Mouse (Mus musculus): ENCODE data around the gene Cela3a. TPM values are rescaled to one million over a fixed set of nuclear protein-coding genes. Genes with fewer than 3 reads are reported as not detected.
A peak's percentile ranks its signal among the peaks of the same experiment; 100 is the strongest.

Cela3a gene
- polyA plus RNA-seq, 1 experiment from 2014 or later: not detected

DNA sequence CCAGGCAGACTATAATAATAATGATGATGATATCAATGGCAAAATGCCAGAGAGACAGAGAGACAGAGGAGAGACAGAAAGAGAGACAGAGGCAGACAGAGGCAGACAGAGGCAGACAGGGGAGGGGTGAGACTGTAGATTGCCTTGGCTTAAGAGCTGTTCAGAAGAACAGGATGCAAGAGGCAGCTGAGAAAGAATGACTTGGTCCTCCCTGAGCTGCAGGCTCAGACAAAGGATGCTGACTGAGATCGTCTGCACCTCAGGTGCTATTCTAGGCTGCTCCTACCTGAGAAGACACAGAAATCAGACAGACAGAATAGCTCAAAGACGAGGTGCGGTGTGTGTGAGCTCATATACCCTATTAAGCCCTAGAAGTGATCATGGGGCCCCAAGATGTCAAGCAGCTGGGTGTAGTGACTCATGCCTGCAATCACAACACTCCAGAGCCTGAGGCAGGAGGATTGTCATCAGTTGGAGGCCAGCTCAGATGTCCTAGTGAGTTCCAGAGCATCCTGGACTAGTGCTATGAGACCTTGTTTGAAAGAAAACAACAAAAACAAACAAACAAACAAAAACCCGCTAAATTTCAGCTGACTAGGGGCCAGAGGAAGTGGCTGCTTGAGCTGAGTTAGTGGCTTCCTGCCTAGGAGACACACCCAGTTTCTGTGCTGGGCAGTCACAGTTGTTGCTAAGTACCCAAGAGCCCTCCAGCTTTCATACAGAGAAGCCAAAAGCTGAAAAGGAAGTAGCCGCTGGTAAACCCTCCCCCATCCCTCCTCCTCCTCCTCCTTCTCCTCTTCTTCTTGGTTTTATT, 42.1 kb downstream of the Cela3a start:
- ATAC-seq: no peak
- no peak overlapping the region for H3K4me3 ChIP-seq (ENCODE audit: low read length)
- no peak overlapping the region for H3K27ac ChIP-seq (ENCODE audit: low read depth, low read length)
- whole genome bisulfite sequencing: 48% methylated on average over 5 of the region's 5 CpGs
- peaks cover 7% of the 10 kb centered on the region; the same call in 1 of the 2 replicates for H3K4me1 ChIP-seq (ENCODE audit: control insufficient read depth, insufficient read depth, low read depth, low read length)
- H3K27me3 ChIP-seq (replicated peaks; ENCODE audit: control insufficient read depth, insufficient read depth, low read length): no peaks in the 10 kb centered on the region
- H3K36me3 ChIP-seq (ENCODE audit: control insufficient read depth, insufficient read depth, low read length): no peaks in the 10 kb centered on the region
- no peaks in the 10 kb centered on the region for H3K9me3 ChIP-seq (ENCODE audit: control insufficient read depth, low read length)
- H3K9ac ChIP-seq (ENCODE audit: low read depth, low read length): no peak overlapping the region
- H3K4me2 ChIP-seq (ENCODE audit: low read length): no peak overlapping the region

DNA sequence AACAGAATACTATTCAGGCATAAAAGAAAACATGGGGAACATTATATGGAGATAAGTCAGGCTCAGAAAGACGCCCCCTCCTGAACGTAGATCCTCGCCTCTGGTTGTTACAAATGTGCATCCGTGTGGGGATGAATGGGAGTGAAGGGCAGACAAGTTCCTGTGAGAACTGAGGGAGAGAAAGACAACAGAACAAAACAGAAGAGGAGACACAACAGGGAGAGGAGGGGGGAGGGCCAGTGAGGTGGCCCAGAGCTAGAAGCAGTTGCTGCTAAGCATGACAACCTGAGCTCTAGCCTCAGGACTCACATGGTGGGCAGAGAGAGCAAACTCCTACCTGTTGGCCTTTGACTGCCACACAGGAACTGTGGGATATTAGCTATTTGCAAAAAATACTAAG, 43.5 kb downstream of the Cela3a start:
- no peak for ATAC-seq
- WGBS: 81% methylated on average over 4 of the region's 4 CpGs

DNA sequence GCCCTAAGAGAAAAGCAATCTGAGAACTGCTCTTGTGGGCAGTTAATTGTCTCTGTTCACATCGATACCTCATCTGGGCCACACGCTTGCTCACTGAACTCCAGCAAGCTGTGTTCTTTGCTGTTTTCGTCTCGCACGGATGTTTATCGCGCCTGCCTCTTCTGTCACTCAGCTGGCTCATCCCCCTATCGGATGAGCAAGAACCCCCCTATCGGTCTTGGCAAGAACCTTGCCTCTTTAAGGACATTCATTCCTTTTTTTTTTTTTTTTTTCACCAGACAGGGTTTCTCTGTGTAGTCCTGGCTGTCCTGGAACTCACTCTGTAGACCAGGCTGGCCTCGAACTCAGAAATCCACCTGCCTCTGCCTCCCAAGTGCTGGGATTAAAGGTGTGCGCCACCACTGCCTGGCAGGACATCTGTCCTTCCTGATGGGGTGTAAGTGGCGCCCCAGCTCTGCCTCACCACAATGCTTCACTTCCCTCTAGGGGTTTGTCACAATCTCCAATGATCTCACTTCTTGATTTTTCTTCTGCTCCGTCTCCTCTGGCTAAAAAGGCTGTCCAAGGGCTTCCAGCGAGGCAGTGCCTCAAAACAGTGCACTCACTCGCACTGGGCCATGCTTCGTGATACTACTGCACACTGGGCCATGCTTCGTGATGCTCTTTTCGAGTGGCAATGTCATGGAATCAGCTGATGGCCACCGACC, 44.1 kb downstream of the Cela3a start:
- no peak overlapping the region for H3K4me2 ChIP-seq (ENCODE audit: low read length)
- H3K27me3 ChIP-seq (replicated peaks; ENCODE audit: control insufficient read depth, insufficient read depth, low read length): no peaks in the 10 kb centered on the region
- ATAC-seq: no peak
- WGBS: 86% methylated on average over 19 of the region's 19 CpGs
- no peak overlapping the region for H3K27ac ChIP-seq (ENCODE audit: low read depth, low read length)
- H3K9me3 ChIP-seq (ENCODE audit: control insufficient read depth, low read length): no peaks in the 10 kb centered on the region
- peaks cover 6% of the 10 kb centered on the region; the same call in 1 of the 2 replicates for H3K4me1 ChIP-seq (ENCODE audit: control insufficient read depth, insufficient read depth, low read depth, low read length)
- H3K4me3 ChIP-seq (ENCODE audit: low read length): no peak overlapping the region
- no peak overlapping the region for H3K9ac ChIP-seq (ENCODE audit: low read depth, low read length)
- no peaks in the 10 kb centered on the region for H3K36me3 ChIP-seq (ENCODE audit: control insufficient read depth, insufficient read depth, low read length)

More for the DNA sequence above, 43.5 kb downstream of the Cela3a start:
- no peak overlapping the region for H3K9ac ChIP-seq (ENCODE audit: low read depth, low read length)
- no peak overlapping the region for H3K27ac ChIP-seq (ENCODE audit: low read depth, low read length)
- H3K27me3 ChIP-seq (replicated peaks; ENCODE audit: control insufficient read depth, insufficient read depth, low read length): no peaks in the 10 kb centered on the region
- H3K36me3 ChIP-seq (ENCODE audit: control insufficient read depth, insufficient read depth, low read length): no peaks in the 10 kb centered on the region
- peaks cover 7% of the 10 kb centered on the region; the same call in 1 of the 2 replicates for H3K4me1 ChIP-seq (ENCODE audit: control insufficient read depth, insufficient read depth, low read depth, low read length)
- H3K4me2 ChIP-seq (ENCODE audit: low read length): no peak overlapping the region
- no peaks in the 10 kb centered on the region for H3K9me3 ChIP-seq (ENCODE audit: control insufficient read depth, low read length)
- H3K4me3 ChIP-seq (ENCODE audit: low read length): no peak overlapping the region

DNA sequence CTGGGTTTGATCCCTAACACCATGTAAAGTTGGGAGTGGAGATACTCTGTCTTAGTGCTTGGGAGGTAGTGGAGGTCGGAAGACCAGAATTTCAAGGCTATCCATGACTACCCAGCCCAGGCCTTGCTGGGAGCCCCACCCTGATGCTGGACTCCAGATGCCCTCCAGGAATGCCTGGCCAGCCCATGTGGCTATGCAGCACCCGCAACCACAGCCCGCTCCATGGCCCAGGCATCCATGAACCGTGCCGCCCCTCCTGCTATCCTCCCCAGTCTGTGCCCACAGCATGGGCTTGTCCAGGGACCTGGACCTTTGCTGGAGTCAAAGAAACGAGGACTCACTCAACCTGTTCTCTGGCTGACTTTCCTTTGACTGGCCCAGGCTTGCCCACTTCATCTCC, 44.8 kb downstream of the Cela3a start:
- Histone ChIP-seq H3K27ac (ENCODE audit: low read depth, low read length) (no peak overlapping the region), H3K9ac (ENCODE audit: low read depth, low read length) (no peak overlapping the region), H3K27me3 (replicated peaks; ENCODE audit: control insufficient read depth, insufficient read depth, low read length) (no peaks in the 10 kb centered on the region), H3K4me2 (ENCODE audit: low read length) (no peak overlapping the region), H3K36me3 (ENCODE audit: control insufficient read depth, insufficient read depth, low read length) (no peaks in the 10 kb centered on the region), H3K9me3 (ENCODE audit: control insufficient read depth, low read length) (no peaks in the 10 kb centered on the region), H3K4me3 (ENCODE audit: low read length) (no peak overlapping the region), H3K4me1 (ENCODE audit: control insufficient read depth, insufficient read depth, low read depth, low read length) (no peaks in the 10 kb centered on the region)
- WGBS: 90% methylated on average over 6 of the region's 6 CpGs
- no peak for ATAC-seq

DNA sequence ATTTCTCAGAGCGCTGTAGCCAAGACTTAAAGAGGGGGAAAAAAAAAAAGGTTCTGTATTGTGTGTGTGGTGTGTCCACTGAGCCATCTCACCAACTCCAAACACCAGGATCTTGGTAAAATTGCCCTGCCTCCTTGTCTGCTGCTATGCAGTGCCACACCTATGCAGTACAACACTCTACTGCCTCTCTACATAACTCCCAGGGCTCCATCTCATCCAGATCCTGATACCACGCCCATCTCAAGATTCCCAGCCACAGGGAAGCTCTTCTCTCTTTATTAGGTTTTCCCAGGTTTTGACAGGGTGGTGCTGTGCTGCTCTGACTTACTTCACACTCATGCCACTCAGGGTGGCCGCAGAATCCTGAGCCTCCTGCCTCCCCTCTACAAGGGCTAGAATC, 48.6 kb downstream of the Cela3a start:
- Histone ChIP-seq H3K4me1 (ENCODE audit: control insufficient read depth, insufficient read depth, low read depth, low read length) (peaks cover 3% of the 10 kb centered on the region), H3K36me3 (ENCODE audit: control insufficient read depth, insufficient read depth, low read length) (no peaks in the 10 kb centered on the region), H3K4me2 (ENCODE audit: low read length) (no peak overlapping the region), H3K27ac (ENCODE audit: low read depth, low read length) (no peak overlapping the region), H3K27me3 (replicated peaks; ENCODE audit: control insufficient read depth, insufficient read depth, low read length) (no peaks in the 10 kb centered on the region), H3K4me3 (ENCODE audit: low read length) (no peak overlapping the region), H3K9ac (ENCODE audit: low read depth, low read length) (no peak overlapping the region), H3K9me3 (ENCODE audit: control insufficient read depth, low read length) (no peaks in the 10 kb centered on the region)
- 63% methylated on average over 3 of the region's 3 CpGs for WGBS
- ATAC-seq: no peak

DNA sequence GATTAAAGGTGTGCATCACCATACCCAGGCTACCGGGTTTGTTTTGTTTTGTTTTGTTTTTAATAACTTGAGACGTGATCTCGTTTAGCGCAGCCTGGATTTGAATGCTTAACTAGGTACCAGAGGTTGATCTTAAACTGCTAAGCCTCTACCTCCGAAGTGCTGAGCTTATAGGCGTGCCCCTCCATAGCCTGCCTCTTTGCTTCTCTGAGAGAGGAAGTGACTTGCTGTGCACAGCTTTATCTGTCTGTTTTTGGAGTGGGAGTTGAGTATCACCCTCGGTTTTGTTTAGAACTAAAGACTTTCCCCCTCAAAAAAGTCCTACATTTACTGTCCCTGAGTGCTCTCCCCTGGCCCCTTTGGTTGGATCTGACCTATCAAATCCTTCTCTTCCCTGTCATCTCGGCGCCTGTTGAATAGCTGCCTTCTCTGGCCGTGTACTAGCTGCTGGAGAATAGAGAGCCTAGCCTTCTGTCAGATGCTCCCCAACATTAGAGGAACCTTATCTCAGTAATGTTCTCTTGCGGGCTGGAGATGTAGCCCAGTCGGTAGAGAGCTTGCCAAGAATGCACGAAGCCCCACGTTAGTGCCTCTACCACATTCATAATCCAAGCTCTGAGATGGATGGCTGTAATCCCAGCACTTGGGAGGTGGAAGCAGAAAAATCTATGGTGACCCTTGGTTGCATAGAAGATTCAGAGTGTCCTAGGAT, 51.1 kb downstream of the Cela3a start:
- no peak for ATAC-seq
- WGBS: 62% methylated on average over 14 of the region's 14 CpGs
- Histone ChIP-seq H3K36me3 (ENCODE audit: control insufficient read depth, insufficient read depth, low read length) (no peaks in the 10 kb centered on the region), H3K4me2 (ENCODE audit: low read length) (no peak overlapping the region), H3K9me3 (ENCODE audit: control insufficient read depth, low read length) (no peaks in the 10 kb centered on the region), H3K4me3 (ENCODE audit: low read length) (no peak overlapping the region), H3K9ac (ENCODE audit: low read depth, low read length) (no peak overlapping the region), H3K27me3 (replicated peaks; ENCODE audit: control insufficient read depth, insufficient read depth, low read length) (no peaks in the 10 kb centered on the region), H3K4me1 (ENCODE audit: control insufficient read depth, insufficient read depth, low read depth, low read length) (peaks cover 23% of the 10 kb centered on the region), H3K27ac (ENCODE audit: low read depth, low read length) (no peak overlapping the region)

DNA sequence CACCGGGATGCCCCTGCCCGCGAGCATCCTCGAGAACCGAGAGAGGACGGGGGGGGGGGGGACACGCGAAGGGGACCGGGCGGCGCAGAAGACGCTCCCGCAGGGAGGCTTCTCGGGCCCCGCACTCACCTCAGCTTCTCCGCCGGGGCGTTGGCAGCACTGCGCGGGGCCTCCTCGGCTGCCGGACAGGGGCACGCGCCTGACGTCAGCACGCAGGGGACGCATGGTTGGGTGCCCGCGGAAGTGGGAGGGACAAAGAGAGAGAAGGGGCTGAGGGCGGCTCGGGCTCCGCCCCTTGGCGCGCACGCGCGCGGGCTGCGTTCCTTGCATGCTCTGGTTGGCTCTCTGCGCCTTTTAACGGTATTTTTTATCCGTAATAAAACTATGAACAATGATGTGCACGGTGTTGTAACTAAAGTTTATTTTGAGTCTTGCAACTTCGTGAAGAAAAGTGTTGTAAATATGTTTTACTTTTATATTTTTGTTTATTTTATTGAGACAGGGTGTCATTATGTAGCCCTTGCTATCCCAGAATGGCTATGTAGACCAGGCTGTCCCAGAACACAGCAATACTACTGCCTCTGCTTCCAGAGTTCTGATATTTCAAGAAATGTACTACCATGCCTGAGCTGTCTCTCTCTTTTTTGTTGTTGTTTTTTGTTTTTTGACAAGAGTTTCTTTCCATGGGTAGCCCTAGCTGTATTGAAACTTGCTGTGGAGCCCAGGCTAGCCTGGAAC, 51.9 kb downstream of the Cela3a start, which contains the start of gene Cdc42:
Gene Cdc42 (minus strand): TSS at position 204 of the 738 bp plus-strand sequence.
- ATAC-seq: peak; percentile 96
- peak within 1 kb of the TSS; percentile 62 for H3K4me2 ChIP-seq (ENCODE audit: low read length)
- under 1% methylated on average over 35 of the region's 44 CpGs for WGBS
- H3K4me1 ChIP-seq (ENCODE audit: control insufficient read depth, insufficient read depth, low read depth, low read length): peaks cover 30% of the 10 kb centered on the region
- peak within 1 kb of the TSS; percentile 84 for H3K4me3 ChIP-seq (ENCODE audit: low read length)
- no peaks in the 10 kb centered on the region for H3K9me3 ChIP-seq (ENCODE audit: control insufficient read depth, low read length)
- peak within 1 kb of the TSS; percentile 99 for H3K9ac ChIP-seq (ENCODE audit: low read depth, low read length)
- H3K27ac ChIP-seq (ENCODE audit: low read depth, low read length): peak within 1 kb of the TSS; percentile 97
- no peaks in the 10 kb centered on the region for H3K36me3 ChIP-seq (ENCODE audit: control insufficient read depth, insufficient read depth, low read length)
- H3K27me3 ChIP-seq (replicated peaks; ENCODE audit: control insufficient read depth, insufficient read depth, low read length): no peaks in the 10 kb centered on the region

DNA sequence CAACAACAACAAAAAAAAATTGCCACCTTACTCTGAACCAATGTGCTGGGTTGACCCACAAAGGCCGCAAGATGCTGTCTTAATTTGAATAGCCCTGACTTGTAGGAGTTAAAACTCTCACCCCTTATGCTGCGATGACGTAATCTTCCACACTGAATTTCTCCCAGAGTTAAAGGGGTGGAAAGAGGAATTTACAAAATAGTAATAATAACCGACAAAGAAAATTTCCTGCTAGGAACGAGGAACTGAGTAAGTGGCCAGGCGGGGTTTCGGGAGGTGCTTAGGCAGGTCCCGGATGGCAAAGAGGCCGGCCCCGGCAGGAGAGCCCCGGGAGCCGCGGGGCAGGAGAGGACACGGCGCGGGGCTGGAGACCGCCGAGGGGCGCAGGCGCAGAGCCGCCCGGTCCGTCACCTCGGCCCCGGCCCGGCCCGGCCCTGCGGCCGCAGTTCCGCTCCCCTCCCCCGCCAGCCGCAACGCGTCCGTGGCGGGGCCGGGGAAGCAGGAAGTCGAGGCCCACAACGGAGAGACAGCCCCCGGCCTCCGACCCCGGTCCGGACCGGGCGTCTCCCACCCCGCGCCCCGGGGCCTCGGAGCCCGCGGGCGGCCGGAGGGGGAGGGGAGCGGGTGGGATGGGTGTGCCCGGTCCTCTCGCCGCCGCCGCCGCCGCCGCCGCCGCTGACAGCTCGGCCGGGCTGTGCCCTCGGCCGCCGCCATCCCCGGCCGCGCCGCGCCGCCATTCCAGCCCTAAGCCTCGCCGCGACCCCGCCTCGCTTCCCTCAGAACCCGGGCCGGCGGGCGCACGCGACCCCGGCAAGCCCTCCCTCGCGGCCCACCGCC, 52.7 kb downstream of the Cela3a start:
- peak overlapping the region; percentile 62 for H3K4me2 ChIP-seq (ENCODE audit: low read length)
- no peaks in the 10 kb centered on the region for H3K27me3 ChIP-seq (replicated peaks; ENCODE audit: control insufficient read depth, insufficient read depth, low read length)
- peak overlapping the region; percentile 84 for H3K4me3 ChIP-seq (ENCODE audit: low read length)
- ATAC-seq: peak; percentile 73
- peak overlapping the region; percentile 99 for H3K9ac ChIP-seq (ENCODE audit: low read depth, low read length)
- H3K9me3 ChIP-seq (ENCODE audit: control insufficient read depth, low read length): no peaks in the 10 kb centered on the region
- peaks cover 31% of the 10 kb centered on the region for H3K4me1 ChIP-seq (ENCODE audit: control insufficient read depth, insufficient read depth, low read depth, low read length)
- H3K36me3 ChIP-seq (ENCODE audit: control insufficient read depth, insufficient read depth, low read length): no peaks in the 10 kb centered on the region
- under 1% methylated on average over 38 of the region's 90 CpGs for WGBS
- H3K27ac ChIP-seq (ENCODE audit: low read depth, low read length): peak overlapping the region; percentile 97

All from hindbrain, embryonic 16.5 days (tissue).